Mouse (Mus musculus) erythroblast, embryonic 14.5 days (primary cell): ENCODE measurements around the gene 4921536K21Rik. TPM values are rescaled to one million over a fixed set of nuclear protein-coding genes. Genes with fewer than 3 reads are reported as not detected.
A peak's percentile ranks its signal among the peaks of the same experiment; 100 is the strongest.

Experiments
- H3K27me3 ChIP-seq: 2 replicates; pipeline ENCODE4 v1.6.1; 2012; ENCODE audit warnings: inconsistent platforms; ENCODE audit not compliant: control insufficient read depth
- H3K36me3 ChIP-seq: 2 replicates; pipeline ENCODE4 v1.6.1; 2012; ENCODE audit warnings: mild to moderate bottlenecking, inconsistent platforms; ENCODE audit not compliant: control insufficient read depth
- H3K4me1 ChIP-seq: 2 replicates; pipeline ENCODE4 v1.6.1; 2012; ENCODE audit warnings: inconsistent platforms; ENCODE audit not compliant: control insufficient read depth
- H3K4me3 ChIP-seq: replicated peaks from 2 replicates; pipeline ENCODE3; 2012; ENCODE audit warnings: moderate library complexity, mild to moderate bottlenecking, inconsistent platforms
- H3K9me3 ChIP-seq: 2 replicates; pipeline ENCODE4 v1.6.1; 2012; ENCODE audit warnings: low read length, inconsistent platforms, mixed read lengths; ENCODE audit not compliant: control insufficient read depth
- GATA1 ChIP-seq: IDR thresholded peaks from 2 replicates; pipeline ENCODE4 v1.6.1; 2012; ENCODE audit warnings: low read length, inconsistent platforms, mixed read lengths
- TAL1 ChIP-seq: IDR thresholded peaks from 3 replicates; pipeline ENCODE4 v1.6.1; 2012; ENCODE audit warnings: low read length, inconsistent platforms, mixed read lengths
- polyA plus RNA-seq: library from polyadenylated mRNA; stranded (reverse); fragments of >175 nt; gene quantifications from 2 replicates; pipeline ENCODE4 v1.2.3, GENCODE M21; 2012

Gene 4921536K21Rik
- polyA plus RNA-seq, 1 experiment = 0.02 TPM

GRCm38 (mm10) chr11:3900296-3900695 lies 5.4 kb upstream of the 4921536K21Rik start:
- Histone ChIP-seq H3K4me1 (peaks cover 3% of the 10 kb centered on the region), H3K4me3 (no peak overlapping the region), H3K27me3 (no peaks in the 10 kb centered on the region), H3K36me3 (no peaks in the 10 kb centered on the region), H3K9me3 (no peaks in the 10 kb centered on the region)
- no peak for TF ChIP-seq GATA1
- no peak for TF ChIP-seq TAL1

- no peak overlapping the region for H3K4me3 ChIP-seq
- no peak for TF ChIP-seq TAL1
- TF ChIP-seq GATA1 = no peak
Observed at GRCm38 (mm10) chr11:3895933-3896332, 1.0 kb upstream of the 4921536K21Rik start.

GRCm38 (mm10) chr11:3895458-3895857 lies 560 bp upstream of the 4921536K21Rik start:
- no peak for TF ChIP-seq TAL1
- no peak for TF ChIP-seq GATA1
- Histone ChIP-seq H3K36me3 (no peaks in the 10 kb centered on the region), H3K4me3 (peak overlapping the region; percentile 62), H3K9me3 (no peaks in the 10 kb centered on the region), H3K4me1 (peaks cover 14% of the 10 kb centered on the region), H3K27me3 (peaks cover 14% of the 10 kb centered on the region)

More at GRCm38 (mm10) chr11:3895933-3896332, 1.0 kb upstream of the 4921536K21Rik start:
- Histone ChIP-seq H3K27me3 (peaks cover 14% of the 10 kb centered on the region), H3K4me1 (peaks cover 14% of the 10 kb centered on the region), H3K9me3 (no peaks in the 10 kb centered on the region), H3K36me3 (no peaks in the 10 kb centered on the region)

GRCm38 (mm10) chr11:3893970-3894369 lies 928 bp downstream of the 4921536K21Rik start:
- H3K9me3 ChIP-seq = no peaks in the 10 kb centered on the region
- H3K4me3 ChIP-seq = no peak overlapping the region
- peaks cover 14% of the 10 kb centered on the region for H3K4me1 ChIP-seq

GRCm38 (mm10) chr11:3887331-3887730 lies 7.6 kb downstream of the 4921536K21Rik start:
- Histone ChIP-seq H3K36me3 (no peaks in the 10 kb centered on the region), H3K4me3 (no peak overlapping the region), H3K9me3 (no peaks in the 10 kb centered on the region), H3K4me1 (peaks cover 17% of the 10 kb centered on the region), H3K27me3 (peaks cover 20% of the 10 kb centered on the region)
- peak; percentile 51; the same call in 2 of the 3 replicates for TF ChIP-seq TAL1
- TF ChIP-seq GATA1 = no peak

More at GRCm38 (mm10) chr11:3893970-3894369, 928 bp downstream of the 4921536K21Rik start:
- Histone ChIP-seq H3K27me3 (peaks cover 19% of the 10 kb centered on the region), H3K36me3 (no peaks in the 10 kb centered on the region)
- TF ChIP-seq GATA1 (no peak), TAL1 (no peak)

GRCm38 (mm10) chr11:3883711-3884110 lies 11.2 kb downstream of the 4921536K21Rik start:
- TF ChIP-seq GATA1 (no peak), TAL1 (no peak)
- no peak overlapping the region for H3K4me3 ChIP-seq

GRCm38 (mm10) chr11:3879836-3880235 lies 15.1 kb downstream of the 4921536K21Rik start:
- H3K9me3 ChIP-seq = no peaks in the 10 kb centered on the region
- no peaks in the 10 kb centered on the region for H3K36me3 ChIP-seq
- H3K4me3 ChIP-seq = no peak overlapping the region
- H3K4me1 ChIP-seq = no peaks in the 10 kb centered on the region
- H3K27me3 ChIP-seq = peaks cover 21% of the 10 kb centered on the region
- TF ChIP-seq GATA1 (no peak), TAL1 (no peak)

More at GRCm38 (mm10) chr11:3883711-3884110, 11.2 kb downstream of the 4921536K21Rik start:
- Histone ChIP-seq H3K4me1 (peaks cover 17% of the 10 kb centered on the region), H3K9me3 (no peaks in the 10 kb centered on the region), H3K27me3 (peaks cover 17% of the 10 kb centered on the region), H3K36me3 (no peaks in the 10 kb centered on the region)

- H3K4me1 ChIP-seq = no peaks in the 10 kb centered on the region
- H3K36me3 ChIP-seq = no peaks in the 10 kb centered on the region
- H3K27me3 ChIP-seq = peaks cover 21% of the 10 kb centered on the region
- H3K4me3 ChIP-seq = no peak overlapping the region
- H3K9me3 ChIP-seq = no peaks in the 10 kb centered on the region
- TF ChIP-seq TAL1 (no peak), GATA1 (no peak)
Observed at GRCm38 (mm10) chr11:3878660-3879059, 16.2 kb downstream of the 4921536K21Rik start.

GRCm38 (mm10) chr11:3876419-3876818 lies 18.5 kb downstream of the 4921536K21Rik start:
- Histone ChIP-seq H3K9me3 (no peaks in the 10 kb centered on the region), H3K36me3 (no peaks in the 10 kb centered on the region), H3K27me3 (peaks cover 8% of the 10 kb centered on the region), H3K4me1 (no peaks in the 10 kb centered on the region), H3K4me3 (no peak overlapping the region)
- no peak for TF ChIP-seq GATA1
- TF ChIP-seq TAL1 = no peak

GRCm38 (mm10) chr11:3864343-3864742 lies 30.6 kb downstream of the 4921536K21Rik start:
- no peak for TF ChIP-seq TAL1
- no peak for TF ChIP-seq GATA1
- Histone ChIP-seq H3K36me3 (no peaks in the 10 kb centered on the region), H3K27me3 (peaks cover 44% of the 10 kb centered on the region), H3K4me3 (no peak overlapping the region), H3K9me3 (no peaks in the 10 kb centered on the region; the same call in 1 of the 2 replicates), H3K4me1 (peaks cover 12% of the 10 kb centered on the region)
